Mouse (Mus musculus): ENCODE measurements at regions not wholly inside any gene's neighbourhood (a gene's known extent, or its start where the extent isn't known, plus 50 kb on each side); places are given as distances from the start of the nearest gene placed in this dataset.

DNA sequence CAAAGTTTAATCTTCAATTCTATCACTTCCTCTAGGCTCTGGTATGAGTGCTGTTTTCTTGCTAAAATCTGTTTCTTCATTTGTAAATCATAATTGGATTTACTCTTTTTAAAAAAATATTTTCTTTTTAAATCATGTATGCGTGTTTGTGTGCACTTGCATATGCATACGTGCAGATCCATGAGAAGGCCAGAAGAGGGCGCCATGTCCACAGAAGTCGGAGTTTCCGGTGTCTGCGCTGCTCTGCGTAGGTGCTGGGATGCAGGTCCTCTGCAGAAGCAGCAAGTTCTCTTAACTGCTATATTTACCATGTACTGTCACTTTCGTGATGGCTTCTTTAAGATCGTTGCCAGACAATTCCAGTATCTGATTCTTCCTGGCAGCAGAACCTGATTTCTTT, 136.6 kb upstream of the Spin1 start:
- TF ChIP-seq CTCF (IDR thresholded peaks at IDR 0.05; ENCODE audit: control insufficient read depth, insufficient read depth, insufficient replicate concordance, low read depth, low read length), result peak; percentile 88; the same call in 1 of the 2 replicates
- TF ChIP-seq POLR2A (IDR thresholded peaks at IDR 0.05; ENCODE audit: control insufficient read depth, low read depth, low read length), result no peak
